19 mouse cellular contexts compared by ENCODE assay signal in the genomic region with DNA sequence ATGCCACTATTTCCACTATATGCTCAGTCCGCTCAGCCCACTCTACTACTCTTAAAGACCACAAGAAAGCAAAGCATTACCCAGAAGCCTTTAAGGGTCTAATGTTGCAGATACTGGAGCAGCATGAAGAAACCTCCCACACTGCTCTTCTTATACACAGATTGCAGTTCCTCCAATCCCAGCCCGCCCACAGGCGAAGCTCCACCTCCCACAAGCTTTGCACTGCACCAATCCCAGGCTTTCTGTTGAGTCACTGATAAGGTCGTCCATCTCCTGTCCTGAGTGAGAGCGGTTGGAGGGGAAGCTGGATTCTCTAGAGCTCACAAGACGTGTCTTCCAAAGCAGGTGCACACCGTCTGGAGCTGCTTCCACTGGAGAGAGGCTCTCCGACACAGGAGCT. TPM values are rescaled to one million over a fixed set of nuclear protein-coding genes. Genes with fewer than 3 reads are reported as not detected.
DNase-seq lines count a peak whose midpoint lies in the region; ATAC-seq and TF ChIP-seq lines count a peak whose summit lies in the region.
"Had no signal": no experiment of that assay in that cellular context is flagged by ENCODE, and none has a peak within 500 bp of the region (broad histone marks: within the 10 kb centered on the region; RNA-seq: fewer than 3 reads in every experiment).

No protein-coding gene starts in this region.

- H3K4me2 ChIP-seq in heart, embryonic 11.5 days: peak overlapping the region; percentile 34
- H3K4me2 ChIP-seq: forebrain, embryonic 12.5 days; neural tube, embryonic 15.5 days had no signal

- no peaks in the 10 kb centered on the region for H3K36me3 ChIP-seq in heart, embryonic 11.5 days (ENCODE audit: control insufficient read depth, insufficient read depth, low read length)
- no peaks in the 10 kb centered on the region for H3K36me3 ChIP-seq in macrophage (ENCODE audit: inconsistent target)
- H3K36me3 ChIP-seq: embryonic facial prominence, embryonic 10.5 days; forebrain, embryonic 12.5 days; neural tube, embryonic 15.5 days had no signal

- intact Hi-C loops in left cerebral cortex, adult 2 months (cut with DNase I): no loop called here

- H3K79me2 ChIP-seq in macrophage (ENCODE audit: inconsistent target): no peaks in the 10 kb centered on the region

- 54% methylated on average over 8 of the region's 8 CpGs for WGBS in heart, embryonic 11.5 days (ENCODE audit: insufficient replicate concordance)
- 80% methylated on average over 8 of the region's 8 CpGs for WGBS in macrophage (ENCODE audit: missing documents)

- H3K9me3 ChIP-seq in heart, embryonic 11.5 days (replicated peaks; ENCODE audit: control insufficient read depth, low read length): no peaks in the 10 kb centered on the region
- H3K9me3 ChIP-seq: embryonic facial prominence, embryonic 10.5 days; forebrain, embryonic 12.5 days; neural tube, embryonic 15.5 days had no signal

- no peak for ATAC-seq in heart, embryonic 11.5 days (replicated peaks; ENCODE audit: insufficient number of reproducible peaks, low FRiP score, low TSS enrichment)
- no peak for ATAC-seq in granulocyte monocyte progenitor cell, adult 5-6 weeks (replicated peaks; ENCODE audit: poor library complexity, severe bottlenecking)
- ATAC-seq: Patski had no signal

- DNase-seq in heart, adult 18-20 months: no peak
- peak in 1 of 2 experiments; percentile 23 for DNase-seq in left cerebral cortex, adult 2 months (ENCODE audit: extremely low spot score in 1 of 2, low spot score in 2 of 2)
- no peak for DNase-seq in left cerebral cortex, adult 11 months (ENCODE audit: low spot score)
- DNase-seq in MN1 (ENCODE audit: low spot score): peak; percentile 46
- DNase-seq in lung, postnatal 4 days: no peak
- DNase-seq: cerebellum, adult 8-10 months; kidney, adult 18-20 months; midbrain, embryonic 14.5 days; thymus, postnatal 4 days had no signal

- H3K27ac ChIP-seq in heart, embryonic 11.5 days (ENCODE audit: low read depth, low read length): no peak overlapping the region
- peak overlapping the region; percentile 36; the same call in 1 of the 2 replicates for H3K27ac ChIP-seq in left cerebral cortex, adult 2 months
- H3K27ac ChIP-seq in macrophage: 0 out of 2 replicates have a peak overlapping the region, but pooled peaks have one; percentile 5
- H3K27ac ChIP-seq: embryonic facial prominence, embryonic 10.5 days; forebrain, embryonic 12.5 days; kidney, postnatal 0 days; liver, embryonic 14.5 days; neural tube, embryonic 15.5 days had no signal

- peaks cover 15% of the 10 kb centered on the region for H3K4me1 ChIP-seq in heart, embryonic 11.5 days (ENCODE audit: control insufficient read depth, insufficient read depth, low read length)

- no peak overlapping the region for H3K9ac ChIP-seq in heart, embryonic 11.5 days (ENCODE audit: low read depth, low read length)
- H3K9ac ChIP-seq: forebrain, embryonic 12.5 days; liver, embryonic 14.5 days; neural tube, embryonic 15.5 days had no signal

- H3K4me3 ChIP-seq in heart, embryonic 11.5 days (ENCODE audit: low read depth, low read length): no peak overlapping the region
- H3K4me3 ChIP-seq in left cerebral cortex, adult 2 months: no peak overlapping the region
- H3K4me3 ChIP-seq in macrophage (ENCODE audit: inconsistent target): no peak overlapping the region
- H3K4me3 ChIP-seq: embryonic facial prominence, embryonic 10.5 days; forebrain, embryonic 12.5 days; neural tube, embryonic 15.5 days had no signal

- TF ChIP-seq CTCF in left cerebral cortex, adult 2 months (IDR thresholded peaks at IDR 0.05): no peak

- H3K27me3 ChIP-seq in heart, embryonic 11.5 days (ENCODE audit: control insufficient read depth, insufficient read depth, low read length): no peaks in the 10 kb centered on the region
- H3K27me3 ChIP-seq: neural tube, embryonic 15.5 days; Patski had no signal

RNA-seq across cellular contexts. Expression of a gene that starts 34.5 kb away (rescaled TPM):
- 24.5 and 24.7 TPM in 2 replicates for polyA plus RNA-seq in heart, embryonic 11.5 days (2014; fragmentation: Nextera tagmentation; extraction: Ambion mirVana)
- 1 to 10 TPM; 5.2 to 5.8 TPM for total RNA-seq in heart, adult 18-20 months (2021)
- total RNA-seq in left cerebral cortex, adult 2 months (2021): 1 to 10 TPM in 1 of 2 experiments, under 1 TPM in 1; 0.93 to 1.0 TPM
- total RNA-seq in macrophage (2018; cell fraction: chromatin; rRNA removed): not detected
- total RNA-seq in macrophage (2018; cell fraction: cytosol; rRNA removed): under 1 TPM in 10 of 26 experiments, not detected in 16; 0.09 to 0.26 (median 0.15) TPM
- total RNA-seq in macrophage (2018; cell fraction: nucleus; rRNA removed): under 1 TPM in 4 of 26 experiments, not detected in 22; 0.13 to 0.41 (median 0.37) TPM
- not detected in 3 replicates for polyA plus RNA-seq in macrophage (2018)
- not detected in 2 replicates for total RNA-seq in granulocyte monocyte progenitor cell, adult 5-6 weeks (2014; fragmentation: Nextera tagmentation)
- not detected in 2 replicates for total RNA-seq in granulocyte monocyte progenitor cell, adult 5-6 weeks (2017)
- total RNA-seq: megakaryocyte progenitor cell, adult 5-6 weeks had no signal
